Mouse (Mus musculus) liver, embryonic 15.5 days (tissue): Measurements from ENCODE around the gene AW011738. TPM values are rescaled to one million over a fixed set of nuclear protein-coding genes. Genes with fewer than 3 reads are reported as not detected.

Experiments used
- ATAC-seq: fragments of 200-750 bp; cut with Nextera tagmentation; 2 replicates; pipeline ENCODE4 v1.8.0; 2017; ENCODE audit warnings: moderate number of reproducible peaks, mild to moderate bottlenecking, moderate library complexity; ENCODE audit not compliant: insufficient read depth
- H3K27ac ChIP-seq: fragments of 300-500 bp; sonication (generic); replicated peaks from 2 replicates; pipeline ENCODE4 v1.5.1; 2015; ENCODE audit warnings: mild to moderate bottlenecking, inconsistent platforms
- H3K27me3 ChIP-seq: fragments of 300-500 bp; sonication (generic); 2 replicates; pipeline ENCODE4 v1.6.1; 2015; ENCODE audit warnings: mild to moderate bottlenecking, inconsistent platforms
- H3K36me3 ChIP-seq: fragments of 300-500 bp; sonication (generic); replicated peaks from 2 replicates; pipeline ENCODE4 v1.6.1; 2015; ENCODE audit warnings: moderate library complexity, mild to moderate bottlenecking, inconsistent platforms
- H3K4me1 ChIP-seq: fragments of 300-500 bp; sonication (generic); replicated peaks from 2 replicates; pipeline ENCODE4 v1.6.1; 2015; ENCODE audit warnings: inconsistent platforms
- H3K4me2 ChIP-seq: fragments of 300-500 bp; sonication (generic); 2 replicates; pipeline ENCODE4 v1.6.1; 2015; ENCODE audit warnings: moderate library complexity, mild to moderate bottlenecking, inconsistent platforms
- H3K4me3 ChIP-seq: fragments of 300-500 bp; sonication (generic); replicated peaks from 2 replicates; pipeline ENCODE4 v1.5.1; 2015; ENCODE audit warnings: mild to moderate bottlenecking, inconsistent platforms
- H3K9ac ChIP-seq: fragments of 300-500 bp; sonication (generic); 2 replicates; pipeline ENCODE4 v1.6.1; 2015; ENCODE audit warnings: moderate library complexity, mild to moderate bottlenecking, inconsistent platforms
- H3K9me3 ChIP-seq: fragments of 300-500 bp; sonication (generic); replicated peaks from 2 replicates; pipeline ENCODE4 v1.6.1; 2016; ENCODE audit warnings: inconsistent platforms
- WGBS: fragments of 180-500 bp; shearing (Covaris S2); methylation state at CpG from one replicate; pipeline ENCODE4 v1.1.7; 2015; ENCODE audit warnings: mixed read lengths; ENCODE audit not compliant: insufficient replicate concordance; 5-methylcytosine and 5-hydroxymethylcytosine counted together
- polyA plus RNA-seq: library from polyadenylated mRNA; unstranded; fragments of >200 nt; fragmentation: Nextera tagmentation; extraction: Ambion mirVana; gene quantifications from 2 replicates; pipeline ENCODE4 v1.2.1, GENCODE M21; 2015

Gene AW011738
- 1.1 and 1.3 TPM in 2 replicates for polyA plus RNA-seq

DNA sequence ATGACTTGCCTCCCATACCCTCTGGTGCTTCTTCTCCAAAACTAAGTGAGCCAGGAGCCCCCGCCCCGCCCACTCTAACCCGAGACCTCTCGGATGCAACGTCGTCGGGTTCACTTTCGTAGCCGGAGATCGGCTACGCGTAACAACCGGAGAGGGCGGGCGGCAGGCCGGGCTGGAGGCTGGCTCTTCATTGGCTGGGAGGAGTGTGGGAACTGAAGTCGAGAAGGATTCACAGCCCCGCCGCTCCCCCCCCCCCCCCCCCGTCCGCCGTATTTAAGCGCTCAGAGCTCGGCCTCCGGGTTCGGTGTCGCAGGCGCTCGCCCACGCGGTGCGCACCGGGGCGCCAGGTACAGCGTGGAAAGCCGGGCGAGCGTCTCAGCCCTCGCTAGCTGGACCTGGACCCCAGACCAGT is at the start of gene AW011738:
TSS of gene AW011738 (plus strand) at position 304 of the 412 bp plus-strand sequence.
- H3K9ac ChIP-seq, result peak within 1 kb of the TSS; percentile 61
- no peaks in the 10 kb centered on the region for H3K9me3 ChIP-seq
- peaks cover 63% of the 10 kb centered on the region for H3K4me1 ChIP-seq
- H3K27me3 ChIP-seq, result peaks cover 70% of the 10 kb centered on the region
- peak within 1 kb of the TSS; percentile 70 for H3K27ac ChIP-seq
- no peaks in the 10 kb centered on the region for H3K36me3 ChIP-seq
- WGBS, result under 1% methylated on average over 34 of the region's 39 CpGs
- peak within 1 kb of the TSS; percentile 65 for H3K4me3 ChIP-seq
- H3K4me2 ChIP-seq, result peak within 1 kb of the TSS; percentile 90
- peak; percentile 77 for ATAC-seq

DNA sequence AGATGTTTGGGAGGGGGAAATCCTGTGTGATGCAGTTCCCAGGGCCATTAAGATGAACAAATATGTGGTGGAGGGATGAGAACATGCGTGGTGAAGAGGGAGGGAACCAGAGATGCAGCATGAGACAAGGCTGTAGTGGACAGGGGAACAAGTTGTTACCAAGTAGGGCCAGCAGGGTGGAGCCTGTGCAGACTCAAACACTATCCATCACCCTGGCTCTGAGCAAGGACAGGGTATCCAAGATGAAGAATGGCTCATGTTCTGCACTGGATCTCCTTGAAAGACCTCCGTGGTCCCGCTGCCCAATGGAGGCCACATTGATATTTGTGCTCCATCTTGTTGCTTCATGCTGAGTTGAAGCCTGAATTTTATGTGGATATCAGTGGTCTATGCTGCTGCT is 48.3 kb upstream of the AW011738 start:
- H3K9ac ChIP-seq, result no peak overlapping the region
- 79% methylated on average over 3 of the region's 3 CpGs for WGBS
- peaks cover 5% of the 10 kb centered on the region; the same call in 1 of the 2 replicates for H3K9me3 ChIP-seq
- H3K27me3 ChIP-seq, result no peaks in the 10 kb centered on the region
- H3K27ac ChIP-seq, result no peak overlapping the region
- H3K4me2 ChIP-seq, result no peak overlapping the region
- ATAC-seq, result no peak
- H3K4me1 ChIP-seq, result no peaks in the 10 kb centered on the region
- no peaks in the 10 kb centered on the region for H3K36me3 ChIP-seq
- no peak overlapping the region for H3K4me3 ChIP-seq

DNA sequence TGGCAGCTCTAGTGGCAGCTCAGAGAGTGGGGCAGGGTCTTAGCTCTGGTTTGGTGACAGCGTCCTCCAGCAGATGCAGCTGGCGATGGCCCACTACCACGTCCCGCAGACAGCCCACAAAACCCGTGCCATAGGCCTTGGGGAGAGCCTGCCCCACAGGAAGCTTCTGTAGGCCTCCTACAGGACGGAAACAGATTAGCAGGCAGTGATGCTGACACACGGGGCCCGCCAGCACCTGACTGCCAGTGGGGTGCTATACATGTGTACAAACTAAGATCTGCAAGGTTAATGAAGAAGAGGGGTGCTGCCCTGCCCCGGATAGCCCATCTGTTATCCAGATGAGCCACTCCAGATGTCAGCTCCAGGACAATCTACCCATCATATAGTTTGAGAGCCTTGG is 36.6 kb upstream of the AW011738 start:
- Histone ChIP-seq H3K4me1 (no peaks in the 10 kb centered on the region), H3K9ac (no peak overlapping the region), H3K36me3 (peaks cover 20% of the 10 kb centered on the region), H3K4me2 (no peak overlapping the region), H3K4me3 (no peak overlapping the region), H3K27me3 (no peaks in the 10 kb centered on the region), H3K9me3 (peaks cover 3% of the 10 kb centered on the region; the same call in 1 of the 2 replicates), H3K27ac (no peak overlapping the region)
- 68% methylated on average over 9 of the region's 9 CpGs for WGBS
- ATAC-seq, result no peak

DNA sequence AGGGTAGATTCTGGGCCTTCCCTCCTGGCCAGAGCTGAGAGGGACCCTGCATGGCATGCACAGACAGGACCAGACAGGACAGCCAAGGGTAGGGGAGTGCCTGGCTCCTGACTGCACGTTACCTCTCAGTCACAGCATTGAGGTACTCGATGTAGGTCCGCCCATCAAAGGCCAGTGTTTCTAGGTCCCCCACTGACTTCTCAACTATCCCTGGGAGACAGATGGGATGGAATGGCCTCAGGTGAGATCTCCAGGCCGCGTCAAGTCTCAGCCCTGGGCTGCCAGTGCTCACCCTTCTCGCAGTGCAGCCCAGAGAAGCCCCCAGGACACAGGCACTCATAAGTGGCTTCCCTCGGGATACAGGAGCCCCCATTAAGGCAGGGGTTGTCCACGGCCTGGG is 34.5 kb upstream of the AW011738 start:
- no peaks in the 10 kb centered on the region for H3K27me3 ChIP-seq
- no peaks in the 10 kb centered on the region for H3K9me3 ChIP-seq
- H3K27ac ChIP-seq, result no peak overlapping the region
- no peaks in the 10 kb centered on the region for H3K4me1 ChIP-seq
- H3K4me3 ChIP-seq, result no peak overlapping the region
- H3K4me2 ChIP-seq, result no peak overlapping the region
- peaks cover 34% of the 10 kb centered on the region for H3K36me3 ChIP-seq
- no peak for ATAC-seq
- WGBS, result 73% methylated on average over 8 of the region's 8 CpGs
- H3K9ac ChIP-seq, result no peak overlapping the region

DNA sequence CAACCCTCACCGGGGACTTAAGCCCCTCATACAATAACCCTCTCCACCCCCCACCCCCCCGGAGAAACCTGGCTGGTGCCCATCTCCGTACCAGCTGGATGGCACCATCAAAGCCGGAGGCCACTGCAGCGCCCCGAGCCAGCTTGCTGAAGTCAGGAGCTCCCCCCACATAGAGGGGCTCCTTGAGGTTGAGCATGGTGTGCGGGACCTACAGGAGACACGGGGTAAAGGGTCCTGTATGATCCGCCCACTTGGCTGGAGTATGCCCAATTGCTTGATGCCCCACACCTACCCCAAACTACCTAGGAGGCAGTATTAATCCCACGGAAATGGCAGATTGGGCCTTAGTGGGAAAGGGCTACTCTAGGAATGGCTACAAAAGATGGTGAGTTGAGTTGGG is 34.0 kb upstream of the AW011738 start:
- no peak overlapping the region for H3K4me3 ChIP-seq
- no peak overlapping the region for H3K4me2 ChIP-seq
- H3K9ac ChIP-seq, result no peak overlapping the region
- H3K9me3 ChIP-seq, result no peaks in the 10 kb centered on the region
- 81% methylated on average over 10 of the region's 10 CpGs for WGBS
- H3K4me1 ChIP-seq, result no peaks in the 10 kb centered on the region
- ATAC-seq, result no peak
- H3K36me3 ChIP-seq, result peaks cover 40% of the 10 kb centered on the region
- H3K27me3 ChIP-seq, result no peaks in the 10 kb centered on the region
- H3K27ac ChIP-seq, result no peak overlapping the region

DNA sequence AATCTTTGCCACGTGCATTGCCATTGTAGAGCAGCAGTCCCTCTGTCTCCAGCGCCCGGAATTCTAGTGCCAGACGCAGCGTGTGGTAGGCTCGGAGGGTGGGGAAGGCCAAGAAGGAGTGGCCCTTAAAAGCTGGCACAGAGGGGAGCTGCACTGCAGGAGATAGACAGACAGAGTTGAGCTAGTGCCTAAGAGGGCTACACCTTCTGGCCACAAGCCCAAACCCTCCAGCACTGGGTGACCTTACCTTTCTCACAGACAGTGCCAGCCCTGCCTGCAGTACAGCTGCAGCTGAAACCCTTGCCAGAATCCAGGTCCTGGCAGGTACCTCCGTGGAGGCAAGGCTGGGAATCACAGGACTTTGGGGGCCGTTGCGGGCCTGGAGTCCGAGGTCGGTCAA is 31.3 kb upstream of the AW011738 start:
- H3K4me2 ChIP-seq, result no peak overlapping the region
- H3K9me3 ChIP-seq, result no peaks in the 10 kb centered on the region
- H3K27ac ChIP-seq, result no peak overlapping the region
- H3K9ac ChIP-seq, result no peak overlapping the region
- no peaks in the 10 kb centered on the region for H3K4me1 ChIP-seq
- H3K27me3 ChIP-seq, result no peaks in the 10 kb centered on the region
- peaks cover 55% of the 10 kb centered on the region for H3K36me3 ChIP-seq
- H3K4me3 ChIP-seq, result no peak overlapping the region
- 86% methylated on average over 11 of the region's 11 CpGs for WGBS
- ATAC-seq, result no peak

DNA sequence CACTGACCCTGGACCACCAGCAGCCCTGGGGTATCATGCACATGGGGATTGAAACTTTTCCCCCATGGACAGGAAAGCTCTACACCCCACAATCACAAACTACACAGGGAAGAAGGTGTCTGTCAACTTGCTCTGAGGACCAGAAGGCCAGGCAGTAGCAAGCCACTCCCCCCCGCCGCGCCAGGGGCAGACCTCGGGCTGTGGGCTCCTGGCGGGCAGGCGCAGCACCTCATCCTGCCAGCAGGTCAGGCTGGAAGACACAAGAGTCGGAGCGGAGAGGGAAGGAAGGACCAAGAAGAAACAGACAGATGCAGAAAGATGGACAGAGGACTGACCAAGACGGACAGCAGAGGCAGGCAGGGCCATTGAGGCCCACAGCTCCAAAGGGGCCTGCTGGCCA is 25.5 kb upstream of the AW011738 start:
- 85% methylated on average over 9 of the region's 9 CpGs for WGBS
- peaks cover 38% of the 10 kb centered on the region for H3K36me3 ChIP-seq

DNA sequence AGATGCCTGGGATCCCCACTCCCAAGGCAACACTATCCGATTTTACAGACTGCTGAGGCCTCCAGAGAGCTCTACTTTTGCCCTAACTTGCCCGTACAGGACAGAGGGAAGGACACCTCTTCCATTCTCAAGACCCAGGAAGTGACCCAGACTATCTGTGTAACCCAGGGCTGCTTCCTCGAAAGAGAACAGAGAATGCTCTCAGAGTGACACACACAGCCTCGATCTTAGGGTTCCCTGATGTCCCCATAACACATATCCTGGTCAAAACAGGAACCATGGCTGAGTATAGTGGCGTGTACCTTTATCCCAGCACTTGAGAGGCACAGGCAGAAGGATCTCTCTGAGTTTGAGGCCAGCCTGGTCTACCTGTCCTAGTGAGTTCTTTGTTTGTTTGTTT is 19.4 kb upstream of the AW011738 start:
- H3K4me3 ChIP-seq, result no peak overlapping the region
- H3K4me1 ChIP-seq, result peaks cover 49% of the 10 kb centered on the region
- 44% methylated on average over 5 of the region's 5 CpGs for WGBS
- no peak overlapping the region for H3K27ac ChIP-seq
- H3K4me2 ChIP-seq, result no peak overlapping the region
- 0 out of 2 replicates have a peak, but pooled peaks cover 4% of the 10 kb centered on the region for H3K36me3 ChIP-seq
- no peak for ATAC-seq
- H3K9ac ChIP-seq, result no peak overlapping the region
- H3K9me3 ChIP-seq, result no peaks in the 10 kb centered on the region
- H3K27me3 ChIP-seq, result peaks cover 11% of the 10 kb centered on the region

More for the DNA sequence above, 25.5 kb upstream of the AW011738 start:
- no peak overlapping the region for H3K27ac ChIP-seq
- no peaks in the 10 kb centered on the region for H3K9me3 ChIP-seq
- H3K4me2 ChIP-seq, result no peak overlapping the region
- no peaks in the 10 kb centered on the region for H3K4me1 ChIP-seq
- ATAC-seq, result no peak
- no peak overlapping the region for H3K9ac ChIP-seq
- no peak overlapping the region for H3K4me3 ChIP-seq
- no peaks in the 10 kb centered on the region for H3K27me3 ChIP-seq

DNA sequence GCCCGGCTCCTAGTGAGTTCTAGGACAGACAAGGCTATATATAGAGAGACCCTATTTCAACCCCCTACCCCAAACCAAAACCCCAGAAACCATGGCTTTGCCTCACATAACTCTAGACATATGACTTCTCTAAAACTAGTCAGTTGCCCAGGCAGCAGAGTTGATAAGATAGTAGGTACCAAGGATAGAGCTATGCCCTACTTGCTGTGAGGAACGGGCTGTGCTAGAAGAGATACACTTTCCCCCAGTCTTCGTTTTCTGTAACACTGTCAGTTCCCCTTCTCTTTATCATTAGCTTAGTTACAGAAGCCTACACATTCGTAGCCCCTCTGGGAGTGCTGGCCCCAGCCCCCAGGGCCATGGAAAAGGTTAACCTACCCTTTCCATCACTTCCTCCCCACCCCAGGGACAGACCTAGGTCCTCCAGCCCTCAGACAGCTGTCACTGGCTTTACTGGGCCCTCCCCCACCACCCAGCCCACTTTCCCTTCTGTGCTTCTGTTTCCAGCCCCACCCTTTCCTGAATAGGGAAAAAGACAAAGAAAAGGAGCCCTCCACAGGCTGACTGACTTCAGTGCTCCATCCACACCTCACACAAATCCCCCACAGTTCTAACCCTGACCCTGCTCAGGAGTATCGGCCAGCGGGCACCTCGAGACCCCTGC is 18.7 kb upstream of the AW011738 start:
- Histone ChIP-seq H3K27ac (no peak overlapping the region), H3K36me3 (no peaks in the 10 kb centered on the region), H3K27me3 (peaks cover 11% of the 10 kb centered on the region), H3K9ac (no peak overlapping the region), H3K4me1 (peaks cover 56% of the 10 kb centered on the region), H3K9me3 (no peaks in the 10 kb centered on the region), H3K4me2 (0 out of 2 replicates have a peak overlapping the region, but pooled peaks have one; percentile 4), H3K4me3 (no peak overlapping the region)
- 45% methylated on average over 7 of the region's 7 CpGs for WGBS
- no peak for ATAC-seq

DNA sequence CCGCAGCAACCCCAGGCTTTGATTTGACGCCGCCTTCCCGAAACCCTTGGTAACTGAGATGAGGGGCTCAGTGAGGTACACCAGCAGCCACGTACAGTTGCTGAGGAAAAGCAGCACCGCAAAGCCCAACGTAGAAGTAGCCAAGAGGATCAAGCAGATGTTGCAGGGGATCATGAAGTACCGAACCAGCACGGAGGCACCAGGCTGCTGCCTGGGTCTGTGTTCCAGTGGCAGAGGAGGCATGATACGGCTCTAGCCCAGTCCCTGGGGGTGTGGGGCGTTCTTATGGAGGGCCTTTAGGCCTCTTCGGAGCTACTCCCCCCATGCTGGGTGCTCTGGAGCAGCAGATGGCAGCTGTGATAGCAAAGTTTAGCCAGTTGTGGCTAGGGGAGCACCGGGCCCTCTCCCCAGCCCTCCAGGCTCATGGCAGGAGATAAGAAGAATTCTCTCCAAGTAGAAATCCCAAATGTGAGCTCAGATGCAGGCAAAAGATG is 17.6 kb upstream of the AW011738 start:
- 43% methylated on average over 13 of the region's 13 CpGs for WGBS
- Histone ChIP-seq H3K27ac (no peak overlapping the region), H3K4me3 (peak overlapping the region; percentile 40), H3K36me3 (no peaks in the 10 kb centered on the region; the same call in 1 of the 2 replicates), H3K4me2 (peak overlapping the region; percentile 69), H3K27me3 (peaks cover 11% of the 10 kb centered on the region), H3K4me1 (peaks cover 63% of the 10 kb centered on the region), H3K9ac (peak overlapping the region; percentile 47; the same call in 1 of the 2 replicates), H3K9me3 (no peaks in the 10 kb centered on the region)
- peak; percentile 69 for ATAC-seq

DNA sequence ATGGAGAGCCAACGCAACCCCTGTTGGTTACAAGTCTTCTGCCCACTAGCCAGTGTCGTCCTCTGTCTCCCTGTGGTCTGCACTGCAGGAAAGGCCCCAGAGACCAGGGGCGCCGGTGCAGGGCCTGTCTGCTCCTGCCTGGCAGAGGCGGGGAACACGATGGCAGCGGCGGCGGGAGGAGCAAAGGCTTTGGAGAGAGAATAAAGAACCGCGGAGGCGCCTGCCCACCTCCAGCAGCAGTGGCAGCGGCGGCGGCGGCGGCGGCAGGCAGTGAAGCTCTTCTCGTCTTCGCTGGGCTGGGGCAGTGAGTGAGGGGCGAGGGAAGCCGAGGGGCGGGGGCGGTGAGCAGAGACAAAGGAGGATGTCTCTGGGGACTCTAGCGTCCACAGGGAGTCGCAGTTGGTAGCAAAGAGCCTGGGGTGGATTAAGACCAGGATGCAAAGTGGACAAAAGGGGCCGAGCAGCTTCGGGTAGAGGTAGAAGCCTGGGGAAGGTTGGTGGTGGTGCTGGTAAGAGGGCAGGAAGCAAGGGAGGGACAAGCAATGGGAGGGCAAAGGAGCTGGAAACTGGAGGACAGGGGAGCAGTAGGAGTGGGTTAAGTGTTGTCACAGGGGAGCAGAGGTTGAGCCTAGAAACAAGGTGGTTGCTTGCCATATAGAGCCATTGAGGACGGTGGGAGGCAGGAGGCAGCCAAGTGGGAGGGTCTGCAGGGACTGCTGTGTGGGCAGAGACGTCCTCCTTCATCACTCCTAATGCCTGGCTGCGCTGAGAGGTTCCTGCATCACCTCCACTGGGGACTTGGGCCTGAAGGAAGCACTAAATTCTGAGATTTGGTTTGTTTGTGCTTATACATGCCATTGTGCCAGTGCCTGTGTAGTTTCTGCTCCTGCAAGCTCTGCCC is 16.9 kb upstream of the AW011738 start:
- peak overlapping the region; percentile 47; the same call in 1 of the 2 replicates for H3K9ac ChIP-seq
- WGBS, result 18% methylated on average over 31 of the region's 31 CpGs
- 0 out of 2 replicates have a peak, but pooled peaks have one; percentile 10 for ATAC-seq
- H3K9me3 ChIP-seq, result no peaks in the 10 kb centered on the region
- H3K4me1 ChIP-seq, result peaks cover 63% of the 10 kb centered on the region
- H3K4me2 ChIP-seq, result peak overlapping the region; percentile 69
- peak overlapping the region; percentile 40 for H3K4me3 ChIP-seq
- H3K27ac ChIP-seq, result no peak overlapping the region
- peaks cover 11% of the 10 kb centered on the region for H3K27me3 ChIP-seq
- no peaks in the 10 kb centered on the region; the same call in 1 of the 2 replicates for H3K36me3 ChIP-seq
